9 mouse cellular contexts compared by ENCODE assay signal in the genomic region with DNA sequence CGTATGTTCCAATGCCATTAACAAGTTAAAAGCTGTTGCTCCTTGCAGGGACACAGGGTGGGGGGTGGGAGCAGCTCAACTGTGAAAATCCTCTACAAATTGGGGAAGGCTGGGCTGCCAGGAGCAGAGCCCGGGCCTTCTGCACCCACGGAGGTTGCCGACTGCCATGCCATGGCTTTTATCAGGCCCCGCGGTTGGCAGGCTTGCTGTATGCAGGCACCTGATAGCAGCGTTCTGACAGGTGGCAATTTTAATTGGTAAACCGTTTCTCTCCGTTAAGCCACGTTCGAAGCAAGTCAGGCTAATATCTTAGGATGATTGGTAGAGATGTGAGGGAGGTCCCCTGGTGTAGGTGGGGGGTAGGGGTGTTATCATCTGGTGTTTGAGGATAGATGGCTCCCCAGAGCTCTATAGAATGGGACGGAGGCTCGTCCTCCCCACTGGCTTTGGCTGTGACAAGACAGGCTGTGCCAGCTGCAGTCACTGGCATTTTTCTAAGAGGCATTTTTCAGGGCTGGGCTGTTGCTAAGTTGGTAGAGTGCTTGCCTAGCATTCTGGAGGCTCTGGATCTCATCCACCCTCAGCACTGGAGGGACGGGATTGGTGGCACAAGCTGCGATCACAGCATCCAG.
DNase-seq lines count a peak whose midpoint lies in the region; ATAC-seq lines count a peak whose summit lies in the region.
"Had no signal": no experiment of that assay in that cellular context is flagged by ENCODE, and none has a peak within 500 bp of the region (broad histone marks: within the 10 kb centered on the region; RNA-seq: fewer than 3 reads in every experiment).

No protein-coding gene starts in this region.

- no peak overlapping the region for H3K4me3 ChIP-seq in forebrain, embryonic 15.5 days
- H3K4me3 ChIP-seq in neural tube, embryonic 14.5 days (ENCODE audit: low read depth, low read length) = no peak overlapping the region

- peak; percentile 76 for ATAC-seq in forebrain, embryonic 15.5 days (replicated peaks)
- peak; percentile 69; the same call in 1 of the 2 replicates for ATAC-seq in neural tube, embryonic 14.5 days (ENCODE audit: low read depth)

- no peaks in the 10 kb centered on the region for H3K27me3 ChIP-seq in forebrain, embryonic 15.5 days
- no peaks in the 10 kb centered on the region for H3K27me3 ChIP-seq in neural tube, embryonic 14.5 days (ENCODE audit: control insufficient read depth, insufficient read depth, low read length)

- peaks cover 16% of the 10 kb centered on the region for H3K4me1 ChIP-seq in forebrain, embryonic 15.5 days
- H3K4me1 ChIP-seq in neural tube, embryonic 14.5 days (ENCODE audit: control insufficient read depth, insufficient read depth, low read length) = peaks cover 7% of the 10 kb centered on the region; the same call in 1 of the 2 replicates

- H3K27ac ChIP-seq in forebrain, embryonic 15.5 days (replicated peaks) = peak overlapping the region; percentile 41; the same call in 1 of the 2 replicates
- no peak overlapping the region for H3K27ac ChIP-seq in neural tube, embryonic 14.5 days (ENCODE audit: low read depth, low read length)

- 20% methylated on average over 15 of the region's 15 CpGs for WGBS in forebrain, embryonic 15.5 days
- 26% methylated on average over 15 of the region's 15 CpGs for WGBS in neural tube, embryonic 14.5 days

- H3K4me2 ChIP-seq in forebrain, embryonic 15.5 days (replicated peaks) = no peak overlapping the region
- no peak overlapping the region for H3K4me2 ChIP-seq in neural tube, embryonic 14.5 days (ENCODE audit: low read depth, low read length)
- H3K4me2 ChIP-seq: lung, embryonic 14.5 days had no signal

- peak; percentile 21 for DNase-seq in layer of hippocampus, adult 11-12 months (ENCODE audit: low spot score)
- DNase-seq in layer of hippocampus, adult 9-10 months (ENCODE audit: low spot score) = no peak
- DNase-seq in c-Kit-positive CD71-positive TER-119-negative erythroid progenitor cells, embryonic 14.5 days (ENCODE audit: low read depth) = peak; percentile 92
- no peak for DNase-seq in adrenal gland, adult (ENCODE audit: inconsistent age in 2 of 2, low spot score in 1 of 2)
- no peak for DNase-seq in B cell, adult 2 months
- DNase-seq in thymus, postnatal 14 days = no peak
- DNase-seq: lung, embryonic 14.5 days had no signal

- no peaks in the 10 kb centered on the region for H3K9me3 ChIP-seq in forebrain, embryonic 15.5 days
- H3K9me3 ChIP-seq in neural tube, embryonic 14.5 days (ENCODE audit: control insufficient read depth, low read length) = no peaks in the 10 kb centered on the region

- H3K36me3 ChIP-seq in forebrain, embryonic 15.5 days = no peaks in the 10 kb centered on the region
- H3K36me3 ChIP-seq in neural tube, embryonic 14.5 days (ENCODE audit: control insufficient read depth, insufficient read depth, low read length) = no peaks in the 10 kb centered on the region

- no peak overlapping the region for H3K9ac ChIP-seq in forebrain, embryonic 15.5 days (replicated peaks)
- H3K9ac ChIP-seq in neural tube, embryonic 14.5 days (replicated peaks; ENCODE audit: low read depth, low read length) = no peak overlapping the region
- H3K9ac ChIP-seq: lung, embryonic 14.5 days had no signal

Comparison
In these comparisons a context has a peak if more than half of its experiments do, and no peak if none do; other contexts are left out.
1. DNase-seq: peak in layer of hippocampus, adult 11-12 months (single experiment) and c-Kit-positive CD71-positive TER-119-negative erythroid progenitor cells, embryonic 14.5 days (single experiment); none in layer of hippocampus, adult 9-10 months (single experiment), adrenal gland, adult (0 of 2), B cell, adult 2 months (0 of 2) and thymus, postnatal 14 days (single experiment).